Mouse (Mus musculus): ENCODE results near the gene Dclk1. TPM values are rescaled to one million over a fixed set of nuclear protein-coding genes. Genes with fewer than 3 reads are reported as not detected.

Dclk1 gene
- polyA plus RNA-seq, 2 experiments, result 0.04 to 0.08 TPM

GRCm38 (mm10) chr3:55440342-55440741, 198.2 kb downstream of the Dclk1 start:
- no peak for TF ChIP-seq EP300 (IDR thresholded peaks at IDR 0.05; ENCODE audit: low read depth)
- no peak for TF ChIP-seq CTCF (IDR thresholded peaks at IDR 0.05; ENCODE audit: low read depth)
- DNase-seq (ENCODE audit: low read depth in 3 of 3, low spot score in 3 of 3) (no peak), ATAC-seq (ENCODE audit: insufficient read depth) (no peak)
- Histone ChIP-seq H3K9me3 (ENCODE audit: control insufficient read depth, low read length) (no peaks in the 10 kb centered on the region), H3K27me3 (ENCODE audit: control insufficient read depth, insufficient read depth, low read length) (no peaks in the 10 kb centered on the region), H3K9ac (replicated peaks) (no peak overlapping the region), H3K4me2 (ENCODE audit: low read depth) (no peak overlapping the region), H3K27ac (no peak overlapping the region), H3K36me3 (replicated peaks; ENCODE audit: control insufficient read depth, insufficient read depth, low read depth) (no peaks in the 10 kb centered on the region), H3K4me3 (ENCODE audit: insufficient read depth in 1 of 2, low read depth in 2 of 2, low read length in 2 of 2) (no peak overlapping the region), H3K4me1 (replicated peaks; ENCODE audit: control insufficient read depth in 2 of 2, insufficient read depth in 2 of 2, low read length in 1 of 2) (no peaks in the 10 kb centered on the region)
- WGBS (ENCODE audit: insufficient replicate concordance), result 50% methylated on average over 8 of the region's 8 CpGs

DNA sequence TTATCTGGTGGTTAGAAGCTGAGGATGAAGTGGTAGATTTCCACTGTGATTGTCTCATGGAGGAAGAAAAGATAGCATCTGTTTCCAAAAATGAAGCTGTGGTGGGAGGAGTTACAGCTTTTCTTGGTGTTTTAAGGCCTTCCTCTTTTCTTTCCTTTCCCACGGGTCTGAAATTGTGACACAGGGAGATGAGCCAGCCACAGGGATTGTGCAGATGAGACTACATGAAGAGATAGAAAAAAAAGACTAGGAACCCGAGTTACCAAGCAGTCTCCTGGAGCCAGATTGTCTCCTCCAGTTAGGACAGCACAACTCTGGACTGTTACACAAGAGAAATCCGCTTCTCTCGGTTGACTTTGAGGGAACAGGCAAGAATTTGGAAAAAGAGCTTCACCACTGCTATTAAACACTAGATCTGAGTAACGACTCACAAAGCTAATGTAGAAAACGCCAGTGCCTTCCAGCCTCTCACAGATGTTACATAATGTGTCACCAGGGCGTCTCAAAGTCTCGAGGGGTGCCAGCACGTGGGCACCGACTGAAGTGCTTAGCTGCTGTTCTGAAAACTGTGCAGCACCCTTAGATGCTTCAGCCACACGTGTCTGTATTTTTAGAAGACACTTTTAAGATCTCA, 200.0 kb downstream of the Dclk1 start:
- no peak overlapping the region for H3K27ac ChIP-seq
- H3K9me3 ChIP-seq (ENCODE audit: control insufficient read depth, low read length), result no peaks in the 10 kb centered on the region
- WGBS (ENCODE audit: insufficient replicate concordance), result 49% methylated on average over 11 of the region's 11 CpGs
- DNase-seq (ENCODE audit: low read depth in 3 of 3, low spot score in 3 of 3) (no peak), ATAC-seq (ENCODE audit: insufficient read depth) (no peak)
- no peaks in the 10 kb centered on the region for H3K4me1 ChIP-seq (replicated peaks; ENCODE audit: control insufficient read depth in 2 of 2, insufficient read depth in 2 of 2, low read length in 1 of 2)
- no peak overlapping the region for H3K9ac ChIP-seq (replicated peaks)
- no peak overlapping the region for H3K4me3 ChIP-seq (ENCODE audit: insufficient read depth in 1 of 2, low read depth in 2 of 2, low read length in 2 of 2)
- H3K36me3 ChIP-seq (replicated peaks; ENCODE audit: control insufficient read depth, insufficient read depth, low read depth), result no peaks in the 10 kb centered on the region
- no peaks in the 10 kb centered on the region for H3K27me3 ChIP-seq (ENCODE audit: control insufficient read depth, insufficient read depth, low read length)
- no peak for TF ChIP-seq CTCF (IDR thresholded peaks at IDR 0.05; ENCODE audit: low read depth)
- H3K4me2 ChIP-seq (ENCODE audit: low read depth), result no peak overlapping the region

- no peaks in the 10 kb centered on the region for H3K27me3 ChIP-seq (ENCODE audit: control insufficient read depth, insufficient read depth, low read length)
- no peak overlapping the region for H3K4me3 ChIP-seq (ENCODE audit: insufficient read depth in 1 of 2, low read depth in 2 of 2, low read length in 2 of 2)
- H3K9me3 ChIP-seq (ENCODE audit: control insufficient read depth, low read length), result no peaks in the 10 kb centered on the region
- WGBS (ENCODE audit: insufficient replicate concordance), result 61% methylated on average over 8 of the region's 8 CpGs
- H3K4me2 ChIP-seq (ENCODE audit: low read depth), result no peak overlapping the region
- no peak for ATAC-seq (ENCODE audit: insufficient read depth)
- H3K27ac ChIP-seq, result no peak overlapping the region
- no peak for DNase-seq (ENCODE audit: low read depth in 3 of 3, low spot score in 3 of 3)
- H3K4me1 ChIP-seq (replicated peaks; ENCODE audit: control insufficient read depth in 2 of 2, insufficient read depth in 2 of 2, low read length in 1 of 2), result no peaks in the 10 kb centered on the region
- no peaks in the 10 kb centered on the region for H3K36me3 ChIP-seq (replicated peaks; ENCODE audit: control insufficient read depth, insufficient read depth, low read depth)
- H3K9ac ChIP-seq (replicated peaks), result no peak overlapping the region
- TF ChIP-seq CTCF (IDR thresholded peaks at IDR 0.05; ENCODE audit: low read depth), result no peak
Measured at GRCm38 (mm10) chr3:55443271-55443670, 201.1 kb downstream of the Dclk1 start.

GRCm38 (mm10) chr3:55443725-55444124, 201.6 kb downstream of the Dclk1 start:
- DNase-seq (ENCODE audit: low read depth in 3 of 3, low spot score in 3 of 3) (no peak), ATAC-seq (ENCODE audit: insufficient read depth) (no peak)
- Histone ChIP-seq H3K36me3 (replicated peaks; ENCODE audit: control insufficient read depth, insufficient read depth, low read depth) (no peaks in the 10 kb centered on the region), H3K4me2 (ENCODE audit: low read depth) (no peak overlapping the region), H3K4me3 (ENCODE audit: insufficient read depth in 1 of 2, low read depth in 2 of 2, low read length in 2 of 2) (no peak overlapping the region), H3K9ac (replicated peaks) (no peak overlapping the region), H3K27me3 (ENCODE audit: control insufficient read depth, insufficient read depth, low read length) (no peaks in the 10 kb centered on the region), H3K27ac (no peak overlapping the region), H3K9me3 (ENCODE audit: control insufficient read depth, low read length) (no peaks in the 10 kb centered on the region), H3K4me1 (replicated peaks; ENCODE audit: control insufficient read depth in 2 of 2, insufficient read depth in 2 of 2, low read length in 1 of 2) (no peaks in the 10 kb centered on the region)
- no peak for TF ChIP-seq CTCF (IDR thresholded peaks at IDR 0.05; ENCODE audit: low read depth)
- no peak for TF ChIP-seq EP300 (IDR thresholded peaks at IDR 0.05; ENCODE audit: low read depth)
- 61% methylated on average over 2 of the region's 2 CpGs for WGBS (ENCODE audit: insufficient replicate concordance)

- Histone ChIP-seq H3K4me2 (ENCODE audit: low read depth) (no peak overlapping the region), H3K4me1 (replicated peaks; ENCODE audit: control insufficient read depth in 2 of 2, insufficient read depth in 2 of 2, low read length in 1 of 2) (no peaks in the 10 kb centered on the region), H3K36me3 (replicated peaks; ENCODE audit: control insufficient read depth, insufficient read depth, low read depth) (no peaks in the 10 kb centered on the region), H3K9me3 (ENCODE audit: control insufficient read depth, low read length) (no peaks in the 10 kb centered on the region), H3K27ac (no peak overlapping the region), H3K27me3 (ENCODE audit: control insufficient read depth, insufficient read depth, low read length) (no peaks in the 10 kb centered on the region), H3K9ac (replicated peaks) (no peak overlapping the region), H3K4me3 (ENCODE audit: insufficient read depth in 1 of 2, low read depth in 2 of 2, low read length in 2 of 2) (no peak overlapping the region)
- no peak for DNase-seq (ENCODE audit: low read depth in 3 of 3, low spot score in 3 of 3)
- ATAC-seq (ENCODE audit: insufficient read depth), result no peak
- 64% methylated on average over 7 of the region's 7 CpGs for whole genome bisulfite sequencing (ENCODE audit: insufficient replicate concordance)
- TF ChIP-seq EP300 (IDR thresholded peaks at IDR 0.05; ENCODE audit: low read depth) (no peak), CTCF (IDR thresholded peaks at IDR 0.05; ENCODE audit: low read depth) (no peak)
Measured at GRCm38 (mm10) chr3:55446681-55447080, 204.5 kb downstream of the Dclk1 start.

All from liver, embryonic 14.5 days (tissue).